Mouse (Mus musculus): ENCODE measurements around the gene Gng7. TPM values are rescaled to one million over a fixed set of nuclear protein-coding genes. Genes with fewer than 3 reads are reported as not detected.

Gene Gng7
- polyA plus RNA-seq, 1 experiment from 2014 or later, result 25.6 TPM

- Histone ChIP-seq H3K4me3 (ENCODE audit: low read depth, low read length) (no peak overlapping the region), H3K27me3 (ENCODE audit: control insufficient read depth, insufficient read depth, low read depth, low read length) (no peaks in the 10 kb centered on the region), H3K9ac (ENCODE audit: low read depth, low read length) (no peak overlapping the region), H3K4me2 (ENCODE audit: low read length) (no peak overlapping the region), H3K4me1 (ENCODE audit: control insufficient read depth, insufficient read depth, low read length) (peaks cover 19% of the 10 kb centered on the region), H3K9me3 (replicated peaks; ENCODE audit: control insufficient read depth, low read length, poor library complexity, severe bottlenecking) (no peaks in the 10 kb centered on the region), H3K27ac (ENCODE audit: low read length) (no peak overlapping the region), H3K36me3 (ENCODE audit: control insufficient read depth, insufficient read depth, low read length) (peaks cover 18% of the 10 kb centered on the region)
- no peak for ATAC-seq
Measured at GRCm38 (mm10) chr10:81028219-81028618, 13.5 kb upstream of the Gng7 start.

GRCm38 (mm10) chr10:81027331-81027730 is 12.6 kb upstream of the Gng7 start:
- no peak overlapping the region for H3K4me3 ChIP-seq (ENCODE audit: low read depth, low read length)
- H3K27me3 ChIP-seq (ENCODE audit: control insufficient read depth, insufficient read depth, low read depth, low read length), result no peaks in the 10 kb centered on the region
- no peaks in the 10 kb centered on the region for H3K9me3 ChIP-seq (replicated peaks; ENCODE audit: control insufficient read depth, low read length, poor library complexity, severe bottlenecking)
- no peak overlapping the region for H3K27ac ChIP-seq (ENCODE audit: low read length)
- no peak overlapping the region for H3K4me2 ChIP-seq (ENCODE audit: low read length)
- H3K36me3 ChIP-seq (ENCODE audit: control insufficient read depth, insufficient read depth, low read length), result peaks cover 14% of the 10 kb centered on the region
- peaks cover 21% of the 10 kb centered on the region for H3K4me1 ChIP-seq (ENCODE audit: control insufficient read depth, insufficient read depth, low read length)
- no peak for ATAC-seq
- WGBS, result 73% methylated on average over 4 of the region's 4 CpGs
- H3K9ac ChIP-seq (ENCODE audit: low read depth, low read length), result no peak overlapping the region

- Histone ChIP-seq H3K4me3 (ENCODE audit: low read depth, low read length) (no peak overlapping the region), H3K9me3 (replicated peaks; ENCODE audit: control insufficient read depth, low read length, poor library complexity, severe bottlenecking) (no peaks in the 10 kb centered on the region), H3K27me3 (ENCODE audit: control insufficient read depth, insufficient read depth, low read depth, low read length) (no peaks in the 10 kb centered on the region), H3K36me3 (ENCODE audit: control insufficient read depth, insufficient read depth, low read length) (peaks cover 15% of the 10 kb centered on the region), H3K9ac (ENCODE audit: low read depth, low read length) (no peak overlapping the region), H3K4me2 (ENCODE audit: low read length) (no peak overlapping the region), H3K4me1 (ENCODE audit: control insufficient read depth, insufficient read depth, low read length) (peaks cover 25% of the 10 kb centered on the region), H3K27ac (ENCODE audit: low read length) (no peak overlapping the region)
- ATAC-seq, result no peak
- WGBS, result 91% methylated on average over 5 of the region's 5 CpGs
Measured at GRCm38 (mm10) chr10:81026857-81027256, 12.1 kb upstream of the Gng7 start.

- 45% methylated on average over 12 of the region's 12 CpGs for WGBS
- peak within 1 kb of the TSS; percentile 94 for H3K9ac ChIP-seq (ENCODE audit: low read depth, low read length)
- no peaks in the 10 kb centered on the region for H3K27me3 ChIP-seq (ENCODE audit: control insufficient read depth, insufficient read depth, low read depth, low read length)
- peaks cover 6% of the 10 kb centered on the region for H3K36me3 ChIP-seq (ENCODE audit: control insufficient read depth, insufficient read depth, low read length)
- peaks cover 30% of the 10 kb centered on the region for H3K4me1 ChIP-seq (ENCODE audit: control insufficient read depth, insufficient read depth, low read length)
- H3K4me2 ChIP-seq (ENCODE audit: low read length), result peak within 1 kb of the TSS; percentile 93
- ATAC-seq, result no peak
- H3K9me3 ChIP-seq (replicated peaks; ENCODE audit: control insufficient read depth, low read length, poor library complexity, severe bottlenecking), result no peaks in the 10 kb centered on the region
- H3K4me3 ChIP-seq (ENCODE audit: low read depth, low read length), result peak within 1 kb of the TSS; percentile 62
- peak within 1 kb of the TSS; percentile 43 for H3K27ac ChIP-seq (ENCODE audit: low read length)
Measured at GRCm38 (mm10) chr10:81025639-81026275, 11.0 kb upstream of the Gng7 start, which contains the start of gene Diras1. Gene Diras1, minus strand, starts transcription at chr10:81025662.

- 1% methylated on average over 43 of the region's 43 CpGs for WGBS
- Histone ChIP-seq H3K9ac (ENCODE audit: low read depth, low read length) (peak overlapping the region; percentile 94), H3K4me1 (ENCODE audit: control insufficient read depth, insufficient read depth, low read length) (peaks cover 30% of the 10 kb centered on the region), H3K4me2 (ENCODE audit: low read length) (peak overlapping the region; percentile 93), H3K36me3 (ENCODE audit: control insufficient read depth, insufficient read depth, low read length) (0 out of 2 replicates have a peak, but pooled peaks cover 2% of the 10 kb centered on the region), H3K4me3 (ENCODE audit: low read depth, low read length) (peak overlapping the region; percentile 62), H3K9me3 (replicated peaks; ENCODE audit: control insufficient read depth, low read length, poor library complexity, severe bottlenecking) (no peaks in the 10 kb centered on the region), H3K27me3 (ENCODE audit: control insufficient read depth, insufficient read depth, low read depth, low read length) (no peaks in the 10 kb centered on the region), H3K27ac (ENCODE audit: low read length) (peak overlapping the region; percentile 43)
- peak; percentile 52 for ATAC-seq
Measured at GRCm38 (mm10) chr10:81025047-81025621, 10.4 kb upstream of the Gng7 start.

GRCm38 (mm10) chr10:81024346-81024937 is 9.7 kb upstream of the Gng7 start:
- 74% methylated on average over 5 of the region's 5 CpGs for WGBS
- no peak overlapping the region; the same call in 1 of the 2 replicates for H3K27ac ChIP-seq (ENCODE audit: low read length)
- H3K9me3 ChIP-seq (replicated peaks; ENCODE audit: control insufficient read depth, low read length, poor library complexity, severe bottlenecking), result no peaks in the 10 kb centered on the region
- H3K27me3 ChIP-seq (ENCODE audit: control insufficient read depth, insufficient read depth, low read depth, low read length), result no peaks in the 10 kb centered on the region
- peak overlapping the region; percentile 93 for H3K4me2 ChIP-seq (ENCODE audit: low read length)
- H3K36me3 ChIP-seq (ENCODE audit: control insufficient read depth, insufficient read depth, low read length), result 0 out of 2 replicates have a peak, but pooled peaks cover 2% of the 10 kb centered on the region
- peak overlapping the region; percentile 62 for H3K4me3 ChIP-seq (ENCODE audit: low read depth, low read length)
- H3K9ac ChIP-seq (ENCODE audit: low read depth, low read length), result peak overlapping the region; percentile 94
- peaks cover 30% of the 10 kb centered on the region for H3K4me1 ChIP-seq (ENCODE audit: control insufficient read depth, insufficient read depth, low read length)
- ATAC-seq, result peak; percentile 20

DNA sequence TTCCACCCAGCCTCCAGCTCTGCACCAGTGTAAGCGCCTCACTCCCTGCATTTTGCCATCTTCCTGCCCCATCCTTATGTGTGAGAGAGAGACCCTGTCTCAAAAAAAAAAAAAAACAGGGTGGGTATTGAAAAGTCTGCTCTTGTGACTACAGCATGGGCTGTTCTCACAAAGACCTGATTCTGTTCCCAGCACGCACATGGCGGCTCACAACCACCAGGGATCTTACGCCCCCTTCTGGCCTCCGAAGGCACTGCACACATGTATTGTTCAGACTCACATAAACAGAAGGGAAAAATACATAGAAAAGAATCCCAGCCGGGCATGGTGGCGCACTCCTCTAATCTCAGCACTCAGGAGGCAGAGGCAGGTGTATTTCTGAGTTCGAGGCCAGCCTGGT is 8.0 kb upstream of the Gng7 start:
- Histone ChIP-seq H3K27me3 (ENCODE audit: control insufficient read depth, insufficient read depth, low read depth, low read length) (no peaks in the 10 kb centered on the region), H3K27ac (ENCODE audit: low read length) (no peak overlapping the region), H3K36me3 (ENCODE audit: control insufficient read depth, insufficient read depth, low read length) (0 out of 2 replicates have a peak, but pooled peaks cover 2% of the 10 kb centered on the region), H3K4me1 (ENCODE audit: control insufficient read depth, insufficient read depth, low read length) (peaks cover 30% of the 10 kb centered on the region), H3K4me2 (ENCODE audit: low read length) (no peak overlapping the region), H3K9me3 (replicated peaks; ENCODE audit: control insufficient read depth, low read length, poor library complexity, severe bottlenecking) (no peaks in the 10 kb centered on the region), H3K9ac (ENCODE audit: low read depth, low read length) (no peak overlapping the region), H3K4me3 (ENCODE audit: low read depth, low read length) (no peak overlapping the region)
- 69% methylated on average over 8 of the region's 8 CpGs for WGBS
- ATAC-seq, result no peak

DNA sequence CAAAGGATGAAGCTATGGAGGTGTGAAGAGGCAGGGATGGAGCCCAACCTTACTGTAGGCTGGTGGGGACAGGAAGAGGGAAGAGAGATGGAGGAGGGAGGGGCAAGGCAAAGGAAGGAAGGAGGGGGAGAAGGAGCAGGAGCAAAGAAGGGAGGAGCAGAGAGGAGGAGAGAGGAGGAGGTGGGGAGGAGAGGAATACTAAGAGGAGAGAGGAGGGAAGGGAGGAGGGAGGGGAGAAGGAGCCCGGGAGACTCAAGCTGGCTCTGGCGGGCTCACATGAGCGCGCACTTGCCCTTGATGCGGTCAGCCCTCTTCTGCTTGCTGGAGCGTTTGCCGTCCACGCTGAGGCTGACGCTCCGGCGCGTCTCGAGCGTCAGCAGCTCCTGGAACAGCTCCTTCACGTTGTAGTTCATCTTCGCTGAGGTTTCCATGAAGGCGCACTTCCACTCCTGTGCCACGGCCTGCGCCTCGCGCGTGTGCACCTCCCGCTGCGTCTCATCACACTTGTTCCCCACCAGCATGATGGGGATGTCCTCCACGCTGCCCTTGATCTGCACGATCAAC is 6.9 kb upstream of the Gng7 start:
- H3K9me3 ChIP-seq (replicated peaks; ENCODE audit: control insufficient read depth, low read length, poor library complexity, severe bottlenecking), result no peaks in the 10 kb centered on the region
- 0 out of 2 replicates have a peak, but pooled peaks cover 2% of the 10 kb centered on the region for H3K36me3 ChIP-seq (ENCODE audit: control insufficient read depth, insufficient read depth, low read length)
- 12% methylated on average over 25 of the region's 26 CpGs for WGBS
- H3K4me2 ChIP-seq (ENCODE audit: low read length), result peak overlapping the region; percentile 33
- peaks cover 30% of the 10 kb centered on the region for H3K4me1 ChIP-seq (ENCODE audit: control insufficient read depth, insufficient read depth, low read length)
- ATAC-seq, result no peak
- H3K4me3 ChIP-seq (ENCODE audit: low read depth, low read length), result no peak overlapping the region
- no peaks in the 10 kb centered on the region for H3K27me3 ChIP-seq (ENCODE audit: control insufficient read depth, insufficient read depth, low read depth, low read length)
- no peak overlapping the region for H3K27ac ChIP-seq (ENCODE audit: low read length)
- H3K9ac ChIP-seq (ENCODE audit: low read depth, low read length), result 0 out of 2 replicates have a peak overlapping the region, but pooled peaks have one; percentile 26
